Mouse (Mus musculus): ENCODE measurements at regions not wholly inside any gene's neighbourhood (a gene's known extent, or its start where the extent isn't known, plus 50 kb on each side); places are given as distances from the start of the nearest gene placed in this dataset.

- TF ChIP-seq GATA1 (IDR thresholded peaks at IDR 0.05; ENCODE audit: borderline replicate concordance, low read length): no peak
- no peak for TF ChIP-seq FLI1 (IDR thresholded peaks at IDR 0.05; ENCODE audit: low read length)
Measured at GRCm38 (mm10) chr2:48328204-48328603, 485.7 kb upstream of the Acvr2a start.
